Mouse (Mus musculus) neural tube, embryonic 13.5 days (tissue): ENCODE results near the gene Parn. TPM values are rescaled to one million over a fixed set of nuclear protein-coding genes. Genes with fewer than 3 reads are reported as not detected.

Source experiments
- ATAC-seq: fragments of 200-750 bp; cut with Nextera tagmentation; 2 replicates; pipeline ENCODE4 v1.8.0; 2017; ENCODE audit warnings: low read depth, mild to moderate bottlenecking, moderate TSS enrichment, moderate library complexity
- H3K27ac ChIP-seq: fragments of 300-500 bp; sonication (generic); replicated peaks from 2 replicates; pipeline ENCODE4 v1.5.1; 2015; ENCODE audit warnings: moderate library complexity, mild to moderate bottlenecking, inconsistent platforms
- H3K27me3 ChIP-seq: fragments of 300-500 bp; sonication (generic); 2 replicates; pipeline ENCODE4 v1.6.1; 2015; ENCODE audit warnings: mild to moderate bottlenecking, inconsistent platforms
- H3K36me3 ChIP-seq: fragments of 300-500 bp; sonication (generic); 2 replicates; pipeline ENCODE4 v1.6.1; 2015; ENCODE audit warnings: mild to moderate bottlenecking, inconsistent platforms
- H3K4me1 ChIP-seq: fragments of 300-500 bp; sonication (generic); replicated peaks from 2 replicates; pipeline ENCODE4 v1.6.1; 2015; ENCODE audit warnings: inconsistent platforms
- H3K4me2 ChIP-seq: fragments of 300-500 bp; sonication (generic); 2 replicates; pipeline ENCODE4 v1.6.1; 2015; ENCODE audit warnings: inconsistent platforms, mild to moderate bottlenecking, moderate library complexity
- H3K4me3 ChIP-seq: fragments of 300-500 bp; sonication (generic); 2 replicates; pipeline ENCODE4 v1.5.1; 2015; ENCODE audit warnings: mild to moderate bottlenecking, inconsistent platforms
- H3K9ac ChIP-seq: fragments of 300-500 bp; sonication (generic); 2 replicates; pipeline ENCODE4 v1.6.1; 2015; ENCODE audit warnings: moderate library complexity, mild to moderate bottlenecking, inconsistent platforms
- H3K9me3 ChIP-seq: fragments of 300-500 bp; sonication (generic); 2 replicates; pipeline ENCODE4 v1.6.1; 2016; ENCODE audit warnings: inconsistent platforms
- WGBS: fragments of 180-500 bp; shearing (Covaris S2); methylation state at CpG from one replicate; pipeline ENCODE4 v1.1.7; 2015; 5-methylcytosine and 5-hydroxymethylcytosine counted together
- polyA plus RNA-seq: library from polyadenylated mRNA; unstranded; fragments of >200 nt; fragmentation: Nextera tagmentation; extraction: Ambion mirVana; gene quantifications from 2 replicates; pipeline ENCODE4 v1.2.1, GENCODE M21; 2015

The Parn gene
- polyA plus RNA-seq, 1 experiment from 2014 or later: 34.0 TPM

GRCm38 (mm10) chr16:13580784-13581183 is 87.2 kb downstream of the Parn start:
- ATAC-seq: no peak
- 90% methylated on average over 3 of the region's 3 CpGs for WGBS
- Histone ChIP-seq H3K4me3 (no peak overlapping the region), H3K9ac (no peak overlapping the region), H3K4me2 (no peak overlapping the region), H3K27me3 (no peaks in the 10 kb centered on the region), H3K9me3 (no peaks in the 10 kb centered on the region), H3K36me3 (peaks cover 3% of the 10 kb centered on the region; the same call in 1 of the 2 replicates), H3K27ac (no peak overlapping the region), H3K4me1 (no peaks in the 10 kb centered on the region; the same call in 1 of the 2 replicates)

GRCm38 (mm10) chr16:13580016-13580415 is 88.0 kb downstream of the Parn start:
- Histone ChIP-seq H3K4me3 (no peak overlapping the region), H3K36me3 (peaks cover 3% of the 10 kb centered on the region; the same call in 1 of the 2 replicates), H3K4me1 (no peaks in the 10 kb centered on the region; the same call in 1 of the 2 replicates), H3K27ac (no peak overlapping the region), H3K27me3 (no peaks in the 10 kb centered on the region), H3K4me2 (no peak overlapping the region), H3K9me3 (no peaks in the 10 kb centered on the region), H3K9ac (no peak overlapping the region)
- 85% methylated on average over 1 of the region's 1 CpGs for WGBS
- no peak for ATAC-seq

GRCm38 (mm10) chr16:13575306-13575705 is 92.7 kb downstream of the Parn start:
- ATAC-seq: no peak
- Histone ChIP-seq H3K36me3 (no peaks in the 10 kb centered on the region), H3K9ac (no peak overlapping the region), H3K9me3 (no peaks in the 10 kb centered on the region), H3K4me3 (no peak overlapping the region), H3K4me2 (no peak overlapping the region), H3K27ac (no peak overlapping the region), H3K27me3 (no peaks in the 10 kb centered on the region), H3K4me1 (no peaks in the 10 kb centered on the region; the same call in 1 of the 2 replicates)
- WGBS: 85% methylated on average over 4 of the region's 4 CpGs

DNA sequence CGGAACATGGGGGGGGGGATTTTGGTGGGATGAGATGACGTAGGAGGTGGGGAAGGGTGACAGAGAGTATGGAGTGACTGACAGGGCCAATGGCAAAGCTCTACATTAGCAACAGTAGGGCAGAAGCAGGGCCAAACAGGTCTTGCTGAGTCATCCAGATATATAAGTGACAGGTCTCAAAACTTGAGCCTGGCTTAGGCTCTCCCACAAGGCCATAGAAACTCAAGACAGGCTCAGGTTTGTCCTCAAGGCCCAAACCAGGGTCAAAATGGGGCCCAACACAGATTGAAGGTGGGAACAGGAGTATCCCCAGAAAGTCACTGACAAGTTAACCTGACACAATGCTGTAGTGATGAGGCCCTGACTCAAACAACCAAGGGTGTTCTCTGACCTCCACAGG is 99.7 kb downstream of the Parn start:
- H3K4me3 ChIP-seq: no peak overlapping the region
- 93% methylated on average over 2 of the region's 2 CpGs for WGBS
- no peaks in the 10 kb centered on the region for H3K9me3 ChIP-seq
- no peak for ATAC-seq
- H3K27ac ChIP-seq: no peak overlapping the region
- no peaks in the 10 kb centered on the region for H3K4me1 ChIP-seq
- peaks cover 15% of the 10 kb centered on the region; the same call in 1 of the 2 replicates for H3K36me3 ChIP-seq
- no peaks in the 10 kb centered on the region for H3K27me3 ChIP-seq
- no peak overlapping the region for H3K4me2 ChIP-seq
- no peak overlapping the region for H3K9ac ChIP-seq

DNA sequence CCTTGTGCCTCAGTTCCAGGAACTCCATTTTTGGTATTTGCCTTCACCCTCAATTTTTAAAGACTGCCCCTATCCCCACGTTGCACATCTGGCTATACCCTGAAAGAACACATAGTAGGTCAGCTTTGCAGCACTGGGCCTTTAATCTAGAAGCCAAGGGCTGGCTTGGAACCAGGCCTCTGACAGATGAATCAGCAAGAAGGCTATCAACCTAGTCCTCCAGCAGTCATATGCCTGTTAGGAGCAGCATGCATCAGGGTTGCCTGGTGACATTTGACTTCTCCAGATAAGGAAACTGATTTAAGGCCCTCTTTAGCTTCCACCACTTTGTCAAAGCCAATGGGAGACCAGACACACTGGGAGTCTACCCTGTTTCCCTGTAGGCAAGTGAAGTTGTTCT is 100.4 kb downstream of the Parn start:
- H3K27ac ChIP-seq: no peak overlapping the region
- 83% methylated on average over 1 of the region's 1 CpGs for WGBS
- peaks cover 15% of the 10 kb centered on the region; the same call in 1 of the 2 replicates for H3K36me3 ChIP-seq
- H3K4me3 ChIP-seq: no peak overlapping the region
- no peak overlapping the region for H3K9ac ChIP-seq
- no peaks in the 10 kb centered on the region for H3K4me1 ChIP-seq
- no peak overlapping the region for H3K4me2 ChIP-seq
- H3K9me3 ChIP-seq: no peaks in the 10 kb centered on the region
- no peak for ATAC-seq
- no peaks in the 10 kb centered on the region for H3K27me3 ChIP-seq

DNA sequence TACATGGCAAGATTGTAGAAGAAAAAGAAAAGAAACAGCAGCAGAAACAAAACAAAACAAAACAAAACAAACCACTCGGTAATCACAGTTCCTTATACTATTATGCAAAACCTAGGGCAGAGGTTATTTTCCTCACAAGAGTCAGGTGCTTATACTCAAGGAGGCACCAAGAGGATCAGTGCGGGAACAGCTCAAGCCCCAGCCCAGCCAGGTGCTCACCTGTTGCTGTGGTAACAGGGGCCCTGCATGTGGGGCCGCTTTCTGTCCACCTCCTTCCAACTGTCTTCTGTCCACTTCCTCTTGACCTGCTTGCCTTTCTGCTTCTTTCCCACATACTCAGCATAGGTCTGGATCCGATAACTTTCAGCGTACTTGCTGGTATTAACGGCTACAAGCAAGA is 101.6 kb downstream of the Parn start:
- WGBS: 89% methylated on average over 6 of the region's 6 CpGs

GRCm38 (mm10) chr16:13565291-13565690 is 102.7 kb downstream of the Parn start:
- no peaks in the 10 kb centered on the region for H3K27me3 ChIP-seq
- no peak for ATAC-seq
- 93% methylated on average over 5 of the region's 5 CpGs for WGBS
- no peak overlapping the region for H3K4me3 ChIP-seq
- peaks cover 15% of the 10 kb centered on the region; the same call in 1 of the 2 replicates for H3K36me3 ChIP-seq
- no peaks in the 10 kb centered on the region for H3K9me3 ChIP-seq
- no peak overlapping the region for H3K9ac ChIP-seq
- no peak overlapping the region for H3K4me2 ChIP-seq
- no peaks in the 10 kb centered on the region for H3K4me1 ChIP-seq
- H3K27ac ChIP-seq: no peak overlapping the region

More for the DNA sequence above, 101.6 kb downstream of the Parn start:
- no peaks in the 10 kb centered on the region for H3K9me3 ChIP-seq
- no peak overlapping the region for H3K27ac ChIP-seq
- peaks cover 15% of the 10 kb centered on the region; the same call in 1 of the 2 replicates for H3K36me3 ChIP-seq
- H3K4me3 ChIP-seq: no peak overlapping the region
- ATAC-seq: no peak
- H3K4me1 ChIP-seq: no peaks in the 10 kb centered on the region
- H3K4me2 ChIP-seq: no peak overlapping the region
- H3K27me3 ChIP-seq: no peaks in the 10 kb centered on the region
- no peak overlapping the region for H3K9ac ChIP-seq

DNA sequence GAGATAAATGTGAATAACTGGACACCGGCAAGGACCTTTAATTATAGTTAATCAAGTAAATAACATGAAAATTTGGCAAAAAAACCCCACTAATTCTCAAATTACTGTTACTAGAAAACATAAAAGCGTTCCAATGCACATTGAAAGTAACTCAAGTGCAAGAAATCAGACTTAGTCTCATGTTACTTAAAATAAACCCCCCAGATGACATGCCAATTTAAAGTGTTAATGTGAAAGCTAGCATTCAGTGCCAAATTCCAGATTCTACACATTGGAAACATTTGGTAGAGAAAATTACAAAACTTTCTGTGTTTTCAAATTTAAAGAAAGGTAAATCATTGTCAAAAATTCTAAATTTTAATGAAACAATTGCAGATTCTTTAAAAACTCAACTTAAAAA is 110.2 kb downstream of the Parn start:
- no peak overlapping the region for H3K4me2 ChIP-seq
- no peak overlapping the region for H3K9ac ChIP-seq
- ATAC-seq: no peak

DNA sequence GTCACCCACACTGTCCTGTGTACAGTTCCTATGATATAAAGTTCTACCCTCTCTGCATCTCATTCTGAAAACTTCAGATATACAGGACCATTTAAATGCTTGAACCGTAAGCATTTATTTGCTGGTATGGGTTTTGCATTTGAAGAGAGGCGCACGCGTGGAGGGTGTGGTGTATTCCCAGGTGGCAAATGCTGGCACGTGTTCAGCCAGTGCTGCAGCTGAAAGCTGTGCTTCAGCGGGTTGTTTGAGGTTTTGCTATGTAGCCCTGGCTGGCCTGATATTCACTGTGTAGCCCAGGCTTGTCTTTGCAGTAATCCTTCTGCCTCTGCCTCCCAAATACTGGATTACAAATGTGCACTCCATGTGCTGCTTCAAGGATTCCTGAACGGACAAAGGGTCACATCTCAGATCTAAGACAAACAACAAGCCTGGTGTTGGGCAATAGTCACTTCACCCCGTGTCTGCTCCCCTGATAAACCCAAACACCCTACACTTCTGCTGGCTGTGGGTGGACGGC is 111.0 kb downstream of the Parn start:
- Histone ChIP-seq H3K9ac (no peak overlapping the region), H3K27me3 (no peaks in the 10 kb centered on the region), H3K27ac (no peak overlapping the region), H3K4me3 (no peak overlapping the region), H3K4me1 (no peaks in the 10 kb centered on the region), H3K4me2 (no peak overlapping the region), H3K9me3 (no peaks in the 10 kb centered on the region), H3K36me3 (no peaks in the 10 kb centered on the region)
- no peak for ATAC-seq
- 89% methylated on average over 9 of the region's 9 CpGs for WGBS

More for the DNA sequence above, 110.2 kb downstream of the Parn start:
- Histone ChIP-seq H3K27ac (no peak overlapping the region), H3K36me3 (no peaks in the 10 kb centered on the region), H3K4me3 (no peak overlapping the region), H3K27me3 (no peaks in the 10 kb centered on the region), H3K4me1 (no peaks in the 10 kb centered on the region), H3K9me3 (no peaks in the 10 kb centered on the region)
- 90% methylated on average over 2 of the region's 2 CpGs for WGBS

DNA sequence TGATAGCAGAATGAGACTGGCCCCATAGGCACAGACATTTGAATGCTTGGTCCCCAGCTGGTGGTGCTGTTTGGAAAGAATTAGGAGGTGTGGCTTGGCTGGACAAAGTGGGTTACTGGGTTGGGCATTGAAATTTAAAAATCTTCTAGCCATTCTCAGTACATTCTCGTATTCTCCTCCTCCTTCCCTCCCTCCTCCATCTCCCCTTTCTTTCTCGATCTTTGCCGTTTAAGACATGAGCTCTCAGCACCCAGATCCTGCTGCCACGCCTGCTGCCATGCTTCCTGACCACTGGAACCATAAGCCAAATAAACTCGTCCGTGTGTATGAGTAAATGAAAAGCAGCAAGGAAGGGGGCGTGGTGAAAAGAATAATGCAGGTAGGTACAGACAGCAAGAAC is 111.5 kb downstream of the Parn start:
- no peak overlapping the region for H3K4me3 ChIP-seq
- no peak for ATAC-seq
- 89% methylated on average over 7 of the region's 7 CpGs for WGBS

DNA sequence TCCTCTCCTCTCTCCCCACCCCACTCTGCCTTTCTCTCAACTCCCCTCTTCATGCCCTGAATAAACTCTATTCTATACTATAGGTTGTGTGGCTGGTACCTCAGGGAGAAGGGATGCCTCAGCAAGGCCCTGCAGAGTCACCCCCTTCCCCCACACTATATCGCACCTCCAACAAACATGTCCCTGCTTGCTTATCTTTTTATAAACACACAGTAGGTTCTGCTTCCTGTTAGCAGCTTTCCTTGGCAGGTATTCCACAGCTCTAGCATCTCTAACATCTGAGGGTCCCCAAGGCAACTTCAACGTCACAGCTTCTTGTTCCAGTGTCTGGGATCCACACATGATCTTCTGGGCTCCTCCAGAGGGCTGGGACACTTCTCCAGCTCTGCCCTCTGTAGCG is 117.3 kb downstream of the Parn start:
- WGBS: 90% methylated on average over 3 of the region's 3 CpGs
- Histone ChIP-seq H3K27me3 (no peaks in the 10 kb centered on the region), H3K27ac (no peak overlapping the region), H3K4me3 (no peak overlapping the region), H3K9me3 (peaks cover 20% of the 10 kb centered on the region), H3K4me2 (no peak overlapping the region), H3K36me3 (peaks cover 33% of the 10 kb centered on the region), H3K4me1 (no peaks in the 10 kb centered on the region), H3K9ac (no peak overlapping the region)
- no peak for ATAC-seq

More for the DNA sequence above, 111.5 kb downstream of the Parn start:
- Histone ChIP-seq H3K27ac (no peak overlapping the region), H3K4me2 (no peak overlapping the region), H3K9ac (no peak overlapping the region), H3K27me3 (no peaks in the 10 kb centered on the region), H3K4me1 (no peaks in the 10 kb centered on the region), H3K36me3 (no peaks in the 10 kb centered on the region), H3K9me3 (no peaks in the 10 kb centered on the region)

DNA sequence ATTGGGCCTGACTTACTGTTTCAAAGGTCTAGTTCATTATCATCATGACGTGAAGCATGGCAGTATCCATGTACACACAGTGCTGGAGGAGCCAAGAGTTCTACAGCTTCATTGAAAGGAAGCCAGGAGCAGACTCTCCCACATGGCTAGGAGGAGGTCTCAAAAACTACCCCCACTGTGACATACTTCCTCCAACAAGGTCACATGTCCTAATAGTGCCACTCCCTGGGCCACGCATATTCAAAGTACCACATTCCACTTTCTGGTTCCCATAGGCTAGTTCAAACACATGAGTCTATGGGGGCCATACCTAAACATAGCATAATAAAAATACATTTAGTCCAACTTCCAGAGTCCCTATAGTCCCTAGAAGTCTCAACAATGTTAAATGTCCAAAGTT is 118.0 kb downstream of the Parn start:
- no peak overlapping the region for H3K4me3 ChIP-seq
- ATAC-seq: no peak
- no peak overlapping the region for H3K9ac ChIP-seq
- peaks cover 40% of the 10 kb centered on the region for H3K36me3 ChIP-seq
- WGBS: 90% methylated on average over 2 of the region's 2 CpGs
- H3K27ac ChIP-seq: no peak overlapping the region
- no peak overlapping the region for H3K4me2 ChIP-seq
- no peaks in the 10 kb centered on the region for H3K27me3 ChIP-seq
- H3K4me1 ChIP-seq: no peaks in the 10 kb centered on the region
- peaks cover 26% of the 10 kb centered on the region for H3K9me3 ChIP-seq

DNA sequence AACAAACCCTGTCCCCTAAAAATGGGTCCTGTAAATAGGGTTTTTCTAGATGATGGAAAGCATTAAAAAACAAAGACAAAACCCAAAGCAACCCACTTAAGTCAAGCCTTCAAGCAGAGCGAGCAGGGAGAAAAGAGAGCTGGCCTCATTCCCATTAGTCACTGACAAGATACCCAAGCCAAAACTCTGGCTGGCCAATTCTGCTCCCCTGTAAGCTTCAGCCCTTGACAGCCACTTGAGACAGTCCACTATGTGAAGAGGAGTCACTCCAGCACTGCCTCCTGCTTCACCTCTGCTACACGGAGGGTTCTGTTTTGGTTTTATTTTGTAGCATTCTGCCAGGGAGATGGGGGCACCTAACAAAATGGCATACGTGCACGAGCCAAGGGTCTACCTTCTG is 126.2 kb downstream of the Parn start:
- no peak overlapping the region for H3K9ac ChIP-seq
- no peak for ATAC-seq
- 78% methylated on average over 4 of the region's 4 CpGs for WGBS

More for the DNA sequence above, 126.2 kb downstream of the Parn start:
- H3K4me1 ChIP-seq: peaks cover 17% of the 10 kb centered on the region
- H3K27me3 ChIP-seq: no peaks in the 10 kb centered on the region
- no peak overlapping the region for H3K4me2 ChIP-seq
- peaks cover 26% of the 10 kb centered on the region for H3K36me3 ChIP-seq
- H3K27ac ChIP-seq: no peak overlapping the region
- no peak overlapping the region for H3K4me3 ChIP-seq
- peaks cover 21% of the 10 kb centered on the region for H3K9me3 ChIP-seq
